Mouse (Mus musculus): ENCODE measurements around the gene Csnk2b. TPM values are rescaled to one million over a fixed set of nuclear protein-coding genes. Genes with fewer than 3 reads are reported as not detected.

The Csnk2b gene
- polyA plus RNA-seq, 1 experiment from 2014 or later: 131 TPM

DNA sequence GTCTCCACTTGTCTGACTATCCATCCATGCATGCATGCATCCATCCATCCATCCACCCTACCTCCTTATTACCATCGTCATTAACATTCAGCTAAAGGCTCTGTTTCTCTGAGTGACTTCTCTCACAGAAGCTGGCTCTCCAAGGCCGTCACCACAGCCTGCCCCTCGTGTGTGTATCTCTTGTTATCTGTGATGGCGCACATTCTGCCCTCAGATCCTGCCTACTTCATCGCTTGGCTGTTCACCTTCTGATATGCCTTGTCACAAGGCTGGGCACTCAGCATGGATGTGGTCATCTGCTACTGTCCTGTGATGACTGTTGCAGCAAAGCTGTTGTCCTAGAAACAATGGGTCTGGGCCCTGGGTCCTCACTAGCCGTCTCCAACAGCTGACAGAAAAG is 17.1 kb downstream of the Csnk2b start:
- peak; percentile 85 for ATAC-seq
- no peaks in the 10 kb centered on the region for H3K27me3 ChIP-seq (ENCODE audit: insufficient read depth, low read length)
- H3K4me2 ChIP-seq (ENCODE audit: low read depth, low read length): peak overlapping the region; percentile 42; the same call in 1 of the 2 replicates
- WGBS (ENCODE audit: insufficient replicate concordance): 52% methylated on average over 6 of the region's 6 CpGs
- no peak for DNase-seq
- H3K4me3 ChIP-seq (ENCODE audit: low read depth, low read length): no peak overlapping the region
- H3K36me3 ChIP-seq (replicated peaks; ENCODE audit: insufficient read depth, low read length): peaks cover 25% of the 10 kb centered on the region
- peaks cover 38% of the 10 kb centered on the region for H3K4me1 ChIP-seq (ENCODE audit: insufficient read depth)
- TF ChIP-seq EP300 (IDR thresholded peaks at IDR 0.05; ENCODE audit: low read depth): peak; percentile 93
- no peak for TF ChIP-seq CTCF (IDR thresholded peaks at IDR 0.05; ENCODE audit: low read depth)
- peak overlapping the region; percentile 48 for H3K27ac ChIP-seq (ENCODE audit: low read depth)
- no peak overlapping the region; the same call in 1 of the 2 replicates for H3K9ac ChIP-seq (replicated peaks)
- H3K9me3 ChIP-seq (ENCODE audit: low read length): no peaks in the 10 kb centered on the region

DNA sequence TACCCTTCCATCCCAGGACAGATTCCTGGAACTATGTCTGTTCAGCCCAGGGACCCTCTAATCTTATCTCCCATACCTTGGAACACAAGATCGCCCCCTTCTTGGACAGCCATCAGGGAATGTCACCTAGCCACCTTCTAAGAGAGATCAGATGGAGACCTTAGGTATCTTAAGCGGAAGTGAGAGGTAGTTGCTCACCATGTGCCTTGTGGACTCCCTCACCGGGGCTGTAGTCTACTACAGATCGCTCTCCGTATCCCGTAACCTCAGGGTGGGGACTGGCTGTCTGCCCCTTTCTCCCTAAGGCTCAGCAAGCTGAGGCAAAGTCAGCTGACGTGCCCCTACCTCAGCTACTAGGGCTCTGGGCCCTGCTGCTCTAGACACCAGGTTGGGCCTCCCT is 17.8 kb downstream of the Csnk2b start:
- Histone ChIP-seq H3K9ac (replicated peaks) (peak overlapping the region; percentile 26; the same call in 1 of the 2 replicates), H3K4me1 (ENCODE audit: insufficient read depth) (peaks cover 38% of the 10 kb centered on the region), H3K4me3 (ENCODE audit: low read depth, low read length) (no peak overlapping the region), H3K4me2 (ENCODE audit: low read depth, low read length) (peak overlapping the region; percentile 42; the same call in 1 of the 2 replicates), H3K9me3 (ENCODE audit: low read length) (no peaks in the 10 kb centered on the region), H3K27me3 (ENCODE audit: insufficient read depth, low read length) (no peaks in the 10 kb centered on the region), H3K36me3 (replicated peaks; ENCODE audit: insufficient read depth, low read length) (peaks cover 29% of the 10 kb centered on the region), H3K27ac (ENCODE audit: low read depth) (peak overlapping the region; percentile 48)
- ATAC-seq: no peak
- DNase-seq: no peak
- 68% methylated on average over 7 of the region's 7 CpGs for WGBS (ENCODE audit: insufficient replicate concordance)
- no peak for TF ChIP-seq CTCF (IDR thresholded peaks at IDR 0.05; ENCODE audit: low read depth)
- no peak for TF ChIP-seq EP300 (IDR thresholded peaks at IDR 0.05; ENCODE audit: low read depth)

DNA sequence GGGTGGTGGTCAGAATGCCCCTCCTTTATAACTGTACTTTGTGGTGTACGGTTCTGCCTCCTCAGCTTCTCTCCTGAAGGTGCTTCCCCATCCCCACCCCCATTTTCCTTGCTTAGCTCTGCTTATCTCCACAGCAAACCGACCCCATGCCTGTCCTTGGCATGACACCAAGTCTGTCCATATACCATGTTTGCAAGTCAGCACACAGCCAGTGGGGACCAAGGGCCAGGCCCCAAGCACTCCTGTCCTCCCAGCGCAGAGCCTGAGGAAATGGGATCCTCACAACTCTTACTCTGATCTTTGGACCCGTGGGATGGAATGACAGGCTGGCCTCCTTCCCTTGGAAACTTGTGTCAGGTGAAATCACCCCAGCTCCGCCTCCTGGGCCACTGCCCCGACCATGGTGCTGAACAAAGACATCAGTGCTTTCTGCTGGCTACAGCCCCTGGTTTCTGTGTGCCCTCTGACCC is 18.6 kb downstream of the Csnk2b start:
- WGBS (ENCODE audit: insufficient replicate concordance): 37% methylated on average over 6 of the region's 6 CpGs
- Histone ChIP-seq H3K36me3 (replicated peaks; ENCODE audit: insufficient read depth, low read length) (peaks cover 37% of the 10 kb centered on the region), H3K27ac (ENCODE audit: low read depth) (peak overlapping the region; percentile 48; the same call in 1 of the 2 replicates), H3K4me2 (ENCODE audit: low read depth, low read length) (0 out of 2 replicates have a peak overlapping the region, but pooled peaks have one; percentile 42), H3K4me3 (ENCODE audit: low read depth, low read length) (no peak overlapping the region), H3K4me1 (ENCODE audit: insufficient read depth) (peaks cover 38% of the 10 kb centered on the region), H3K9me3 (ENCODE audit: low read length) (no peaks in the 10 kb centered on the region), H3K27me3 (ENCODE audit: insufficient read depth, low read length) (no peaks in the 10 kb centered on the region), H3K9ac (replicated peaks) (peak overlapping the region; percentile 26; the same call in 1 of the 2 replicates)
- ATAC-seq: peak; percentile 22
- DNase-seq: peak; percentile 44
- TF ChIP-seq EP300 (IDR thresholded peaks at IDR 0.05; ENCODE audit: low read depth) (peak; percentile 62), CTCF (IDR thresholded peaks at IDR 0.05; ENCODE audit: low read depth) (no peak)

DNA sequence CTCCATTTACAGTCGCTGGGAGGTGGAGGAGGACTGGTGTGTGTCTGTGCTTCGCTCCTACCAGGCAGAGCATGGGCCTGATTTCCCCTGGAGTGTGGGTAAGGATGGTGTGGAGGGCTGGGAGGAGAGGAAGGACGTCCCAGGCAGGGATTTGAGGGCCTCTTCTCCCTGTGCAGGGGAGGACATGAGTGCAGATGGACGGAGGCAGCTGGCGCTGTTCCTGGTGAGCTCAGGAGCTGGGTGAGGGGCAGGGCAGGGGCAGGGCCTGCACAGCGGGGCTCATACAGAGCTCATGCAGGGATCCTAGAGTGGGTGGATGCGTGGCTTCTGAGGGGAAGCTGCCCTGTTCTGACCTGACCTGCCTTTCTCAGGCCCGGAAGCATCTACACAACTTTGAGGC is 19.6 kb downstream of the Csnk2b start:
- no peak for ATAC-seq
- no peak for DNase-seq
- peak overlapping the region; percentile 34; the same call in 1 of the 2 replicates for H3K9ac ChIP-seq (replicated peaks)
- peaks cover 38% of the 10 kb centered on the region for H3K4me1 ChIP-seq (ENCODE audit: insufficient read depth)
- 77% methylated on average over 8 of the region's 8 CpGs for whole genome bisulfite sequencing (ENCODE audit: insufficient replicate concordance)
- H3K36me3 ChIP-seq (replicated peaks; ENCODE audit: insufficient read depth, low read length): peaks cover 43% of the 10 kb centered on the region
- no peak overlapping the region for H3K4me3 ChIP-seq (ENCODE audit: low read depth, low read length)
- H3K4me2 ChIP-seq (ENCODE audit: low read depth, low read length): no peak overlapping the region
- no peak overlapping the region for H3K27ac ChIP-seq (ENCODE audit: low read depth)
- no peaks in the 10 kb centered on the region for H3K27me3 ChIP-seq (ENCODE audit: insufficient read depth, low read length)
- TF ChIP-seq CTCF (IDR thresholded peaks at IDR 0.05; ENCODE audit: low read depth) (no peak), EP300 (IDR thresholded peaks at IDR 0.05; ENCODE audit: low read depth) (no peak)
- H3K9me3 ChIP-seq (ENCODE audit: low read length): no peaks in the 10 kb centered on the region

DNA sequence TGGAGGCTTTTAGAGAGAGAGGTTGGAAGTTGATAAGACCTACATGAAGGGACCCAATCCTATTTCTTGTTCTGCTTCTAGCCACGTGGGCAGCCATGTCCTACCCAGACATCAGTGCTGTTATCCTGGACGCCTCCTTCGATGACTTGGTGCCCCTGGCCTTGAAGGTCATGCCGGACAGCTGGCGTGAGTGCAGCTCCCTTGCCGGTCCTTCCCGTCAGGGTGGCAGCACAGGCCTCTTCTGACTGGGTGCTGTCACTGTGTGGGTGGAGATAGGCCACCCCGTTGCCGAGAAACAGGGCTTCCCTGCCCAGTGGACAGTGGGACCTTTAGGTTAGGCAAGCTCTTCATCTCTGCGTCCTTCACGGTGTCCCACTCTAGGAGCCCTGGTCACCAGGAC is 20.7 kb downstream of the Csnk2b start:
- H3K4me2 ChIP-seq (ENCODE audit: low read depth, low read length): no peak overlapping the region
- H3K36me3 ChIP-seq (replicated peaks; ENCODE audit: insufficient read depth, low read length): peaks cover 54% of the 10 kb centered on the region
- no peaks in the 10 kb centered on the region for H3K9me3 ChIP-seq (ENCODE audit: low read length)
- no peaks in the 10 kb centered on the region for H3K27me3 ChIP-seq (ENCODE audit: insufficient read depth, low read length)
- TF ChIP-seq EP300 (IDR thresholded peaks at IDR 0.05; ENCODE audit: low read depth) (no peak), CTCF (IDR thresholded peaks at IDR 0.05; ENCODE audit: low read depth) (no peak)
- H3K4me1 ChIP-seq (ENCODE audit: insufficient read depth): peaks cover 37% of the 10 kb centered on the region
- WGBS (ENCODE audit: insufficient replicate concordance): 83% methylated on average over 11 of the region's 11 CpGs
- H3K9ac ChIP-seq (replicated peaks): no peak overlapping the region
- no peak overlapping the region for H3K27ac ChIP-seq (ENCODE audit: low read depth)
- DNase-seq: no peak
- H3K4me3 ChIP-seq (ENCODE audit: low read depth, low read length): no peak overlapping the region
- ATAC-seq: no peak

DNA sequence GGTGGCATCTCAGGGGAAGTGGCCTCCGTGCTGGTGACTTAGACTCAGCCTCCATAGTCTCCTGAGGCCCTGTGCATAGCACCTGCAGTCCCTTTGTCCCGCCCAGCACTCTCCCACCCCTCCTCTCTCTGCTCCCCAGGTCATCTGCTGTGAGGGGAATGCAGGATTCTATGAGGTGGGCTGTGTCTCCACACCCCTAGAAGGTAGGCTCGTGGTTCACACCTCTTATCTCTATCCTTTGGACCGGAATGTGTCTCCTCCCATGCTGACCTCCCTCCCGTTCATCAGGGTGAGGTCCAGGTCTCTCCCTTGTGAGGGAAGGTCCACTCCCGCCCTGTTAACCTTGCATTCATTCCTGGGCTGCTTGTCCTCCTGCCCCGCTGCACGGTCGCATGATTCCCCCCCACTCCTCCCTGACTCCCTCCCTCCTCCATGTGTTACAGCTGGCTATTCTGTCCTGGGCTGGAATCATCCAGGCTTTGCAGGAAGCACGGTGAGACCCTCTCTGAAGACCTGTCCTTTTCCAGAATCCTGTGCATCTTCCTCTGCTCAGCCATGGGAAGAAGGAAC is 21.6 kb downstream of the Csnk2b start:
- Histone ChIP-seq H3K27ac (ENCODE audit: low read depth) (no peak overlapping the region), H3K9ac (replicated peaks) (no peak overlapping the region), H3K9me3 (ENCODE audit: low read length) (no peaks in the 10 kb centered on the region), H3K27me3 (ENCODE audit: insufficient read depth, low read length) (no peaks in the 10 kb centered on the region), H3K4me1 (ENCODE audit: insufficient read depth) (peaks cover 28% of the 10 kb centered on the region), H3K4me2 (ENCODE audit: low read depth, low read length) (no peak overlapping the region), H3K36me3 (replicated peaks; ENCODE audit: insufficient read depth, low read length) (peaks cover 57% of the 10 kb centered on the region), H3K4me3 (ENCODE audit: low read depth, low read length) (no peak overlapping the region)
- no peak for TF ChIP-seq EP300 (IDR thresholded peaks at IDR 0.05; ENCODE audit: low read depth)
- no peak for TF ChIP-seq CTCF (IDR thresholded peaks at IDR 0.05; ENCODE audit: low read depth)
- DNase-seq (no peak), ATAC-seq (no peak)
- WGBS (ENCODE audit: insufficient replicate concordance): 65% methylated on average over 10 of the region's 10 CpGs

All from liver, postnatal 0 days (tissue).